Mouse (Mus musculus) CH12.LX (cell line): ENCODE results near the gene Prr30. TPM values are rescaled to one million over a fixed set of nuclear protein-coding genes. Genes with fewer than 3 reads are reported as not detected.

Experiments used
- DNase-seq: peaks from one replicate; pipeline ENCODE4 v3.0.0-alpha.2; 2013; ENCODE audit errors: extremely low read depth
- H3K27ac ChIP-seq: 2 replicates; pipeline ENCODE4 v1.5.1; 2012; ENCODE audit warnings: low read depth, mild to moderate bottlenecking, control low read depth, moderate library complexity; ENCODE audit not compliant: insufficient read depth
- H3K27me3 ChIP-seq: replicated peaks from 2 replicates; pipeline ENCODE3; 2012; ENCODE audit warnings: inconsistent platforms
- H3K36me3 ChIP-seq, 2 experiments: replicated peaks in 1 of 2; 2 replicates each; pipeline versions ENCODE3 to v1.6.1; 2012; ENCODE audit warnings: inconsistent platforms in 1 of 2, low read length in 1 of 2, mild to moderate bottlenecking in 1 of 2, mixed read lengths in 1 of 2, moderate library complexity in 1 of 2; ENCODE audit not compliant: control insufficient read depth in 1 of 2, insufficient read depth in 1 of 2
- H3K4me1 ChIP-seq, 2 experiments: 2 replicates each; pipeline ENCODE4 v1.6.1; 2012; ENCODE audit warnings: inconsistent platforms in 1 of 2, moderate library complexity in 1 of 2; ENCODE audit not compliant: insufficient read depth in 2 of 2, control insufficient read depth in 1 of 2
- H3K4me2 ChIP-seq: 2 replicates; pipeline ENCODE4 v1.6.1; 2012; ENCODE audit warnings: low read depth, mild to moderate bottlenecking, control low read depth; ENCODE audit not compliant: poor library complexity, insufficient read depth, severe bottlenecking
- H3K4me3 ChIP-seq, 3 experiments: fragments of 150-350 bp in 1 of 3; sonication (generic) in 1 of 3; replicated peaks in 1 of 3; 2 replicates each; pipeline versions ENCODE3 to v1.5.1; 2011 to 2012; ENCODE audit warnings: low read depth in 2 of 3, low read length in 2 of 3, mild to moderate bottlenecking in 2 of 3, moderate library complexity in 2 of 3, control low read depth in 1 of 3, improper control_type of control experiment in 1 of 3, inconsistent platforms in 1 of 3, mixed read lengths in 1 of 3; ENCODE audit not compliant: poor library complexity in 1 of 3
- H3K79me2 ChIP-seq: replicated peaks from 2 replicates; pipeline ENCODE4 v1.6.1; 2012; ENCODE audit warnings: mild to moderate bottlenecking, moderate library complexity; ENCODE audit not compliant: control insufficient read depth, poor library complexity, insufficient read depth, severe bottlenecking; ENCODE audit errors: extremely low read depth
- H3K9ac ChIP-seq: 2 replicates; pipeline ENCODE4 v1.6.1; 2012; ENCODE audit warnings: low read depth, mild to moderate bottlenecking, control low read depth, moderate library complexity; ENCODE audit not compliant: insufficient read depth
- H3K9me3 ChIP-seq: replicated peaks from 2 replicates; pipeline ENCODE3; 2012; ENCODE audit warnings: low read length, inconsistent platforms, mixed read lengths
- BHLHE40 ChIP-seq: IDR thresholded peaks from 2 replicates; pipeline ENCODE4 v1.6.1; 2011; ENCODE audit warnings: mild to moderate bottlenecking, low read depth, low read length, improper control_type of control experiment
- CTCF ChIP-seq, 2 experiments: IDR thresholded peaks in 1 of 2; conservative IDR thresholded peaks in 1 of 2; 2 replicates each; pipeline ENCODE4 v1.5.1; 2011 to 2012; ENCODE audit warnings: low read depth in 2 of 2, low read length in 2 of 2, improper control_type of control experiment in 1 of 2, inconsistent platforms in 1 of 2, mild to moderate bottlenecking in 1 of 2, moderate library complexity in 1 of 2
- E2F4 ChIP-seq: IDR thresholded peaks from 2 replicates; pipeline ENCODE4 v1.6.1; 2011; ENCODE audit warnings: low read depth, low read length, improper control_type of control experiment; ENCODE audit not compliant: insufficient replicate concordance
- EP300 ChIP-seq: IDR thresholded peaks from 2 replicates; pipeline ENCODE4 v1.6.1; 2011; ENCODE audit warnings: low read length, improper control_type of control experiment
- IRF4 ChIP-seq: IDR thresholded peaks from 2 replicates; pipeline ENCODE4 v1.6.1; 2014; ENCODE audit warnings: low read depth, mild to moderate bottlenecking, inconsistent platforms, low read length, improper control_type of control experiment
- MXI1 ChIP-seq: IDR thresholded peaks from 2 replicates; pipeline ENCODE4 v1.6.1; 2011; ENCODE audit warnings: mild to moderate bottlenecking, low read depth, low read length, improper control_type of control experiment
- MYC ChIP-seq: IDR thresholded peaks from 2 replicates; pipeline ENCODE4 v1.6.1; 2011; ENCODE audit warnings: low read depth, mild to moderate bottlenecking, improper control_type of control experiment, low read length
- NRF1 ChIP-seq: IDR thresholded peaks from 2 replicates; pipeline ENCODE4 v1.6.1; 2014; ENCODE audit warnings: low read depth, mild to moderate bottlenecking, inconsistent platforms, low read length, improper control_type of control experiment, moderate library complexity
- PAX5 ChIP-seq: IDR thresholded peaks from 2 replicates; pipeline ENCODE4 v1.6.1; 2012; ENCODE audit warnings: low read length, inconsistent platforms, mixed read lengths
- POLR2AphosphoS2 ChIP-seq: IDR thresholded peaks from 2 replicates; pipeline ENCODE4 v1.6.1; 2011; ENCODE audit warnings: low read depth, low read length, improper control_type of control experiment
- RAD21 ChIP-seq: IDR thresholded peaks from 2 replicates; pipeline ENCODE4 v1.6.1; 2011; ENCODE audit warnings: low read depth, mild to moderate bottlenecking, low read length, improper control_type of control experiment, moderate library complexity
- SIN3A ChIP-seq: IDR thresholded peaks from 2 replicates; pipeline ENCODE4 v1.6.1; 2012; ENCODE audit warnings: low read length, improper control_type of control experiment, inconsistent platforms
- SMC3 ChIP-seq: IDR thresholded peaks from 2 replicates; pipeline ENCODE4 v1.6.1; 2011; ENCODE audit warnings: low read depth, low read length, improper control_type of control experiment
- TBP ChIP-seq: conservative IDR thresholded peaks from 2 replicates; pipeline ENCODE4 v1.6.1; 2011; ENCODE audit warnings: low read depth, low read length, improper control_type of control experiment
- USF2 ChIP-seq: conservative IDR thresholded peaks from 2 replicates; pipeline ENCODE4 v1.6.1; 2011; ENCODE audit warnings: low read depth, low read length, improper control_type of control experiment
- ZMIZ1 ChIP-seq: IDR thresholded peaks from 2 replicates; pipeline ENCODE4 v1.6.1; 2012; ENCODE audit warnings: low read depth, mild to moderate bottlenecking, inconsistent platforms, low read length, improper control_type of control experiment
- dilution Hi-C: fragments of 300-500 bp; cut with MboI; formaldehyde crosslinking; loops from 2 replicates; pipeline ENCODE4 v1.14.3; 2020; ENCODE audit warnings: low sequenced_read_pairs; ENCODE audit not compliant: extremely low pct_unique_long_range_greater_than_20kb, extremely low pct_ligation_motif_present
- in situ Hi-C: fragments of 300-500 bp; cut with MboI; formaldehyde crosslinking; loops from 3 replicates; pipeline ENCODE4 v1.14.3; 2019; ENCODE audit warnings: low sequenced_read_pairs, low pct_ligation_motif_present, low pct_unique_long_range_greater_than_20kb, mixed read lengths
- polyA plus RNA-seq: library from polyadenylated mRNA; unstranded; fragments of >175 nt; gene quantifications from 2 replicates; pipeline ENCODE4 v1.2.1, GENCODE M21; 2012; ENCODE audit warnings: low read depth; ENCODE audit not compliant: insufficient read length
- total RNA-seq, 2 experiments: library from RNA; depleted of rRNA; stranded (reverse); fragments of 300-350 nt in 1 of 2; fragments of >200 nt in 1 of 2; gene quantifications; 2 replicates each; pipeline ENCODE4 v1.2.3; 2012 to 2014

The Prr30 gene
- total and polyA plus RNA-seq, 3 experiments, result not detected

DNA sequence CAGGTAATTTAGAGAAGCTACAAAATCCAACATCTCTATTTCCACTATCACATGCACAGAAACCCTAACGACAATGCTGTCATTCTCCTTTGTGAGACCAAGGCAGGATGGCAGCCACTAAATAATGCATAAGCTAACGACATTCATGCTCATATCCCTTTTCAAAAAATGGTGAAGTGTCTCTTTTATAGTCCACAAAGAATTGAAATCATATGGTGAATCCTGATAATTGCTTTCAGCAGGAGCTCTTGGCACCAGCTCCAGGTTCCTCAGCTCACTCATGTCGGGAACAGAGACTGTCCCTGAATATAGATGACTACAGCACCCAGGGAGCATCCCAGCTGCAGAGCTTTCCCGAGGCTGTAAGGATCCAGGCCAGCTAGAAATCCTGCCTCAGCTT, 28.9 kb upstream of the Prr30 start:
- no peak for DNase-seq
- Histone ChIP-seq H3K9me3 (no peaks in the 10 kb centered on the region), H3K4me3 (no peak overlapping the region), H3K27me3 (no peaks in the 10 kb centered on the region), H3K36me3 (no peaks in the 10 kb centered on the region), H3K27ac (no peak overlapping the region)
- in situ Hi-C loops, result no loop called here
- TF ChIP-seq RAD21, result no peak
- no peak for TF ChIP-seq MXI1
- TF ChIP-seq BHLHE40, result no peak
- no peak for TF ChIP-seq POLR2AphosphoS2
- TF ChIP-seq MYC, result no peak
- TF ChIP-seq NRF1, result no peak
- TF ChIP-seq TBP, result no peak
- TF ChIP-seq CTCF (conservative IDR thresholded peaks at IDR 0.05 in 1 of 2, IDR thresholded peaks at IDR 0.05 in 1 of 2; ENCODE audit: low read depth in 2 of 2, low read length in 2 of 2), result no peak
- TF ChIP-seq SMC3, result no peak
- no peak for TF ChIP-seq E2F4
- TF ChIP-seq, all 38 proteins: peak for 0
- H3K4me2 ChIP-seq, result no peak overlapping the region
- H3K4me1 ChIP-seq, result peaks cover 0 to 3% of the 10 kb centered on the region in 2 experiments; a peak in 1 of 4 replicates
- dilution Hi-C loops, result no loop called here
- no peaks in the 10 kb centered on the region for H3K79me2 ChIP-seq
- no peak overlapping the region for H3K9ac ChIP-seq

DNA sequence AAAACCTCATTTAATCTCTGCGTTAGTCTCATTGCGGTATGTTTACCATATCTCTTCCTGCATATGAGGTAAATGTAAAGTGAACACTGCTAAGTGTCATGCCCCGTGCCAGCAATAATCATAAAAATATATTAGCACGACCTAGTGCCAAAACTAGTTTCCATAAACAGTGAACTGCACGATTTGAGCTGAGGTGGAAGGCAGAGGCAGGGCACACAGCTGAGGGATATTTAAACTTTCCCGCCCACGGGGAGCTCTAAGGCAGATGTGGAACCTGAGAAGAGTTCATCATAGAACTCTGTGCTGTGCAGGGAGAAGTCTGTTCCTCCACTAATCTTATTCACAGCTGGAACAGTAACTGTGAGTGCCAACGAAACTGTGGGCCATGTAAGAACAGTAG, 22.2 kb upstream of the Prr30 start:
- Histone ChIP-seq H3K27ac (no peak overlapping the region), H3K9me3 (no peaks in the 10 kb centered on the region), H3K27me3 (no peaks in the 10 kb centered on the region), H3K36me3 (no peaks in the 10 kb centered on the region), H3K9ac (no peak overlapping the region), H3K4me3 (no peak overlapping the region), H3K79me2 (no peaks in the 10 kb centered on the region), H3K4me1 (no peaks in the 10 kb centered on the region), H3K4me2 (no peak overlapping the region)
- TF ChIP-seq SIN3A (no peak), TBP (no peak), EP300 (no peak), ZMIZ1 (no peak), IRF4 (no peak), RAD21 (no peak), BHLHE40 (no peak), PAX5 (no peak), USF2 (no peak)
- in situ Hi-C loops (no loop called here), dilution Hi-C loops (no loop called here)
- no peak for DNase-seq
